Mouse (Mus musculus): ENCODE results near the gene Raet1e. TPM values are rescaled to one million over a fixed set of nuclear protein-coding genes. Genes with fewer than 3 reads are reported as not detected.
"Not testable (repeated sequence)": the region's sequence is repeated elsewhere in the genome, so short reads cannot be mapped to it uniquely, and the experiment has no call there.

Raet1e gene
- not detected for total RNA-seq (2021)
- long read RNA-seq, experiment 1, partial matches to known transcripts: 0 of 2 reads
- long read RNA-seq, experiment 1, other reads (novel, unspliced or antisense): 2 of 2 reads
- long read RNA-seq, experiment 2, partial matches to known transcripts: 0 of 16 reads
- long read RNA-seq, experiment 2, other reads (novel, unspliced or antisense): 16 of 16 reads

DNA sequence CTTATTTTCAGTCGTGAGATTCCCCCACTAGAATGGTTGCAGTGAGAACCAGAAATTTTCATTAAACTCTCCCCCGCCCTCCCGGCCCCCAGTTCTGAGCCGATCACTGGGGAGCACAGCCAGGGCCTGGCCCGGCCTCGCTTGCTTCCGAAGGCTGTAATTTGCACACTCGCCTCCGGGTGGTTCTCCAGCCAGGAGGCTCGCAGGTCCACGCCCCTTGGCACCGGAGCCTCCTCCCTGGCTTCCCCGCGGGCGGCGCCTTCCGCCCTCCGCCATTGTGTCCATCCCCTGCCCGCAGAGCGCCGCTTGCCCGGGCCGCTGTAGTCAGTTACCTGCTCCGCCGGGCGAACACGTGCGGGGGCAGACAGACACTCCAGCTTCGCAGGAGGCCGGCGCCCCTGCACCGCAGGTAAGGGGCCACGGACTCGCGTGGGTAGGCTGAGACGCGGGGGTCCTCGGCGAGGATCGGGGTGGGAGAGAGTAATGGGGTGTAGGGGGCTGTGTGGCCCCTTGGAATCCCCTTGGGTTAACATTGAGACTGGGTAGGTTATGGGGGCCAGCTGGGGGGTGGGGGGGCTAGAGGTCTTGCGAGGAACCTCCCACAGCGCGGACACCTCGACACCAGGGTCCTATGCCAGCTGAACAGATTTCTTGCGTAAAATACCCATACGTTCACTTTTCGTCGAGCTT, at the start of gene Raet1e, which contains the start of gene H60b:
Gene Raet1e, plus strand, starts transcription at position 260 of the 690 bp plus-strand sequence.
Gene H60b, plus strand, starts transcription at position 277 of the 690 bp plus-strand sequence.
- intact Hi-C loops (cut with DNase I); H3K27ac ChIP-seq: not testable (repeated sequence)
- peak within 1 kb of the TSS; percentile 65 for H3K4me3 ChIP-seq
- peak; percentile 71 for DNase-seq
- peak; percentile 36 for TF ChIP-seq CTCF (IDR thresholded peaks at IDR 0.05)

- intact Hi-C loops (cut with DNase I): loop anchor here (1.0 kb wide), 1 partner anchor 20 kb away; no protein-coding TSS in a partner anchor
- TF ChIP-seq CTCF (IDR thresholded peaks at IDR 0.05): peak; percentile 88
- peak overlapping the region; percentile 69 for H3K4me3 ChIP-seq
- peak; percentile 79 for DNase-seq
- H3K27ac ChIP-seq: no peak overlapping the region
Observed at GRCm38 (mm10) chr10:22140665-22141280, 17.6 kb upstream of the Raet1e start.

GRCm38 (mm10) chr10:22142194-22142593, 16.2 kb upstream of the Raet1e start:
- H3K27ac ChIP-seq; H3K4me3 ChIP-seq; intact Hi-C loops (cut with DNase I); DNase-seq: not testable (repeated sequence)

- no peak for DNase-seq
- no peak overlapping the region for H3K27ac ChIP-seq
- intact Hi-C loops (cut with DNase I): no loop called here
- no peak for TF ChIP-seq CTCF (IDR thresholded peaks at IDR 0.05)
- no peak overlapping the region for H3K4me3 ChIP-seq
Observed at GRCm38 (mm10) chr10:22142926-22143325, 15.4 kb upstream of the Raet1e start.

DNA sequence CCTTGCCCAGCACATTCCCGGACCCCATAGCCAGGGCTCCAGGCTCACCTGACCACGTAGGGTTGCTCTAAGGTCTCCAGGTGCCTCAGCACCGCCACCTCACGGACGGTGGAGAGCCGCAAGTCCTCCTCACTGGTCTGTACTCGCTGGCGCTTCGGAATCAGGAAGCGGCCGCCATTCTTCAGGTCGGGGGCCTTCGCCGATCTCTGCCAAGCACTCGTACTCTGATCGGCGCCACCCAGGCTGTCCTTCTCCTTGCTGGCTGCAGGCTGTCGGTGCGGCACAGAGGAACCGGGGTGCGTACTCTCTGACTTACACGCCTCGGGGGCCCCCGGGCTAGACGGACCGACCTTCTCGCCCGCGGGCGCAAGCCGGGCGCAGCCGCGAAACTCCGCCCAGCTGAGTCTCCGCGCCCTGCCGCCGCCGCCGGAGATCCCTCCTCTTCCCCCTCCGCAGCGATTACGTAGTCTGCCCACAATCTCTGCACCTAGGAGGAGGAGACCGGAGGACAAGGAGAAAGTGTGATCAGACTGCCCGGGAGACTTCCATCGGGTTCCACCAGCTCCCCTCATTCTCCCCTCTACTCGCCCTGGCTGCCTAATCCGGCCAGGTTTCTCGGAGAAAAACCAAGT, 9.8 kb upstream of the Raet1e start:
- TF ChIP-seq CTCF (IDR thresholded peaks at IDR 0.05): peak; percentile 63
- DNase-seq: peak; percentile 83
- Histone ChIP-seq H3K27ac (peak overlapping the region; percentile 84), H3K4me3 (peak overlapping the region; percentile 92)
- intact Hi-C loops (cut with DNase I): no loop called here

DNA sequence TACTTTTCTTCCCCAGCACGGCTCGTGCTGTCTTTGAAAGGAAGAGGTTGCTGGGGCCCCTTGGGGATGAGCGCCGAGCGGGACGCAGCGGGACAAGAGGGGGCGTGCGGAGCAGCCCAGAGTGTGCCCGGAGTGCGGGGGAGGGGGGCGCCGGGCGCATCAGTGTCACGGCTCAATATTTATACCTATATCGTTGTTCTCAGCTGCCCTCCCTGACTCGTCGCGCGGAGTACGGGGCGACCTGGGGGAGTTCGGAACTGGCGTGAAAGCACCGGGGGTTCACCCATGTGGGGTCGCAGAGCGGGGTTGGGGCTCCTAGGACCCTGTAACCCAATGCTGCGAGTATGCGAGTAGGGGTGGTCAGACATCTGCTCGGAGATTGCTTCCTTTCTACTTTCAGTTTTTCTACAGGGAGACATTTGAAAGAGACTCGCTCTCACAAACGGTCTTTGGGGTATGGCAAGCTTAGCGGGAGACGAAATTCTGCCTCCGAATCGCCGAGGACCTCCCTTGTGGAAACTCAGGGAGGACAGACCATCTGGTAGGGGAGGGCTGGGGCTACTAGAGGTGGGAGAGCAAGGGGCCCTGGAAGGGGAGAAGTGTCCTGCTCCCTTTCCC, 9.2 kb upstream of the Raet1e start, which contains the start of gene E030030I06Rik:
Gene E030030I06Rik, minus strand, starts transcription at position 198 of the 618 bp plus-strand sequence.
- H3K27ac ChIP-seq: peak within 1 kb of the TSS; percentile 84
- peak within 1 kb of the TSS; percentile 92 for H3K4me3 ChIP-seq
- intact Hi-C loops (cut with DNase I): no loop called here
- TF ChIP-seq CTCF (IDR thresholded peaks at IDR 0.05): no peak
- peak; percentile 28 for DNase-seq

- TF ChIP-seq CTCF (IDR thresholded peaks at IDR 0.05): no peak
- intact Hi-C loops (cut with DNase I): no loop called here
- H3K4me3 ChIP-seq: peak overlapping the region; percentile 92
- no peak for DNase-seq
- no peak overlapping the region for H3K27ac ChIP-seq
Observed at GRCm38 (mm10) chr10:22149691-22150465, 8.5 kb upstream of the Raet1e start.

DNA sequence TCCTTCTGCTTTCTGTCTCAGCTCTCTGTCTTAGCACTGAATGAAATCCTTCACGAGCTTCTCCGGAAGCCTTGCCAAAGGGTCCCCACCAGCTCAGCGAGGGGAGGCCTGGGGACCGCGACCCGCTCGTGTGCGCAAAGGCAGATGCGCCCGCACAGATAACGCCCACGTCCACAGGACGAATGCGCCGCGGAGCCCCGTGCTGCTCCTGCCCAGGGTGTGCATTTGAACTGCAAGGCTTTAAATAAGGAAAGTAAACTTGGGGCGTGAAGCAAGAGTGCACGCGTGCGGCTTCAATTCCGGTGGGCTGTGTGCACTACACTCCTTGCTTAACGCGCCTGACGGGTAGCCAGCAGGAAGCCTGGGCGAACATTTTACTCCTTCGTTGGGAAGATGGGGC, 7.8 kb upstream of the Raet1e start:
- Histone ChIP-seq H3K4me3 (peak overlapping the region; percentile 92), H3K27ac (no peak overlapping the region)
- DNase-seq: peak; percentile 21
- intact Hi-C loops (cut with DNase I): no loop called here
- no peak for TF ChIP-seq CTCF (IDR thresholded peaks at IDR 0.05)

DNA sequence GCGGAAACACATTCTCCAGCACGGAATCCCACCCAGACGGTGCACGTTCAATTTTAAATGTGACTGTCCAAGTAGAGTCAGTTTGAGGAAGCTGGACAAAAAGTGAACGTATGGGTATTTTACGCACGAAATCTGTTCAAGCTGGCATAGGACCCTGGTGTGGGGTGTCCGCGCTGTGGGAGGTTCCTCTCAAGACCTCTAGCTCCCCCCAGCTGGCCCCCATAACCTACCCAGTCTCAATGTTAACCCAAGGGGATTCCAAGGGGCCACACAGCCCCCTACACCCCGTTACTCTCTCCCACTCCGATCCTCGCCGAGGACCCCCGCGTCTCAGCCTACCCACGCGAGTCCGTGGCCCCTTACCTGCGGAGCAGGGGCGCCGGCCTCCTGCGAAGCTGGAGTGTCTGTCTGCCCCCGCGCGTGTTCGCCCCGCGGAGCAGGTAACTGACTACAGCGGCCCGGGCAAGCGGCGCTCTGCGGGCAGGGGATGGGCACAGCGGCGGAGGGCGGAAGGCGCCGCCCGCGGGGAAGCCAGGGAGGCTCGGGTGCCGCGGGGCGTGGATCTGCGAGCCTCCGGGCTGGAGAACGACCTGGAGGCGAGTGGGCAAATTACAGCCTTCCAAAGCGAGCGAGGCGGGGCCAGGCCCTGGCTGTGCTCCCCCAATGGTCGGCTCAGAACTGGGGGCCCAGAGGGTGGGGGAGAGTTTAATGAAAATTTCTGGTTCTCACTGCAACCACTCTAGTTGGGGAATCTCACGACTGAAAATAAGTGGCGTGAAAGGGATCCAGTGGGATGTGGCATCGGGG, 7.1 kb upstream of the Raet1e start:
- H3K4me3 ChIP-seq: peak overlapping the region; percentile 92
- H3K27ac ChIP-seq; intact Hi-C loops (cut with DNase I): not testable (repeated sequence)
- peak; percentile 18 for DNase-seq

DNA sequence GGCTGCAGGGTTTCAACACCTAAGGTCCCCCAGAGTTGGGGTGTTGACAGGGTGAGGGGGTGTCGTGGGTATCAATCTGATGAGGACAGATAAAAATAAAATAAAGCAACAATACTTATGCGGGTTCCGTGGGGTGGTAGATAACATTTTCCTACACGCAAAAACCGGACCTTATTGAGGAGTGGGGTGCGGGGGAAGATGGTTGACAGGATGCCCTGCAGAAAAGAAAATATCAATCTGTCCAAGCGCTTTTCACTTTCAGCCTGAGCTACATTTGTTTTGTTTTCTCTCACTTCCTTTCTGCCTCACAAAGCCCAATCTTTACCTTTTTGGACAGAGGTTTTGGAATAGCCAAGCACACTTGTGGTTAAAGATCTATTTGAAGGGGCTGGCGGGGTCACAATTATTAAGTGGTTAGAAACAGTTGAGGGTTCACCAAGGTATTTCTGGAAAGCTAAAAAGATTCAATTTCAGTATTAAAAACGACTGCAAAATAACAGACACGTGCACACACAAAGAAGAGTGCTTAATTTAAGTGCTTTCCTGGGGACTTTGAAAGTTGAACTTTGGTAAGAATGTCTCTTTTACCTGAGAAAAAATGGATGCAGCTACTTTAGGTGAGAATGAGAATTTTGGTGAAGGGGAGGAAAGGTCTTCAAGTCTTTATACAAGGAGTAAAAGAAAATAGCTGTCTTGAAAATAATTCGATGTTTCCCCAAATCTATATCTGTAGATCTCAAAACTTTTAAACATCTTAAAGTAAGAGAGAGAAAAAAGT, 6.3 kb upstream of the Raet1e start:
- intact Hi-C loops (cut with DNase I); H3K4me3 ChIP-seq; DNase-seq; H3K27ac ChIP-seq: not testable (repeated sequence)

- H3K27ac ChIP-seq; H3K4me3 ChIP-seq; DNase-seq; intact Hi-C loops (cut with DNase I): not testable (repeated sequence)
Observed at GRCm38 (mm10) chr10:22153147-22153690, 5.2 kb upstream of the Raet1e start.

DNA sequence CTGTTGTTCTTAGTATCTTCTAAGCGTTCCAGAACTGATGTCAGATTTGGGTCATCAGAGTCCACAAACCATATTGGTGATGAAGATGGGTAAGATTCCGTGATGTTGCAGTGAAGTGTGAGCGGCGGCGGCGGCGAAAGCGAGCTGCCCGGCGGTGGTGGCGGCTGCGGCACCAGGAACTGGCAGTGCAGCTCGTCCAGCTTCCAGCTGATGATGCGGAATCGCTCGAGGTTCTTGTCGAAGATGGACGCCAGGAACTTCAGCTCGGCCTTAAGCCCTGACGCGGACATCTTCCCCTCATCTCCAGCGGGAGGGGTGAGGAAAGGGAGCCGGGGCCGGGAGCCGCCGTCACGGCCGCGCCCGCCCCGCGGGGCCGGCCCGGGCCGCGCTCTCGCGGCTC, 4.2 kb upstream of the Raet1e start:
- peak; percentile 22 for DNase-seq
- peak overlapping the region; percentile 52 for H3K4me3 ChIP-seq
- H3K27ac ChIP-seq; intact Hi-C loops (cut with DNase I): not testable (repeated sequence)
